Mouse (Mus musculus) testis, adult 2 months (tissue): Measurements from ENCODE around the gene Cacna2d4.

ENCODE experiments used
- CTCF ChIP-seq: fragments of 200-500 bp; IDR thresholded peaks from 2 replicates; pipeline ENCODE4 v1.5.1; 2012; ENCODE audit warnings: low read depth, mild to moderate bottlenecking, inconsistent platforms, low read length, moderate library complexity; ENCODE audit not compliant: control insufficient read depth, insufficient read depth, insufficient replicate concordance
- POLR2A ChIP-seq: fragments of 200-500 bp; IDR thresholded peaks from 2 replicates; pipeline ENCODE4 v1.6.1; 2012; ENCODE audit warnings: low read depth, mild to moderate bottlenecking, inconsistent platforms, low read length, moderate library complexity; ENCODE audit not compliant: control insufficient read depth

DNA sequence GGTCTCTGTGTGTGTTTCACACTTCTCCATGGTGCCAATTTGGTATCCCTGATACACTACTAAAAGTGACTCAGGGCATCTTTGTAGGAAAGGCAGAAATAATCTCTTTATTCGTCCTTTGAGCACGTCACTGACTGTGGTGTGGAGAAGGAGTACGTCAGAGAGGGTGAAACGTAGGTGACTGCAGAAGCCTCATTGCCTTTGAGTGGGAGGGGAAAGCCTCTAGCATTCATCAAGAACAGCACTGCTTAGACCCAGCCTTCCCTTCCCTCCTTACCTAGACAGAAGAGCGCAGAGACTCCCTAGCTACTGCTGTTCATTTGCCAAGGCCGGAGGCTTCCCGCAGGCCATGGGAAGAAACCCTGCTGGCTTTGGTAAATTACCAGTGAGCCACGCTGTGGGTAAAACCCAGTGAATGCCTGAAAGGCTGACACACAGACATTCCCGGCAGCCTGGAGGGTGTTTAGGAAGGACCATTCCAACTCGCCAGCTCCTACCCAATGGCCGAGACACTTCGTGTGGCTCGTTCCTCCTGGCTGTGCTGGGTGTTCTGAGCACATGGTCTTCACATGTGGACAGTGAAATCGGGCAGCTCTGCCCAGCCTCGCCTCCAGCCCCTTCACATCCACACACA lies 17.0 kb upstream of the Cacna2d4 start:
- TF ChIP-seq CTCF (no peak), POLR2A (no peak)
